Mouse (Mus musculus) G1E (cell line): ENCODE results near the gene Hist1h2ad. TPM values are rescaled to one million over a fixed set of nuclear protein-coding genes. Genes with fewer than 3 reads are reported as not detected.
"Not testable (repeated sequence)": the region's sequence is repeated elsewhere in the genome, so short reads cannot be mapped to it uniquely, and the experiment has no call there.

ENCODE experiments used
- ATAC-seq: 2 replicates; pipeline ENCODE4 v1.8.0; 2016; ENCODE audit warnings: mild to moderate bottlenecking; ENCODE audit not compliant: insufficient number of reproducible peaks, poor library complexity, low FRiP score, severe bottlenecking; ENCODE audit errors: extremely low read depth
- DNase-seq: peaks from one replicate; pipeline ENCODE4 v3.0.0; 2012; ENCODE audit warnings: low spot score
- H3K27me3 ChIP-seq: 2 replicates; pipeline ENCODE4 v1.6.1; 2012; ENCODE audit warnings: mild to moderate bottlenecking, low read length, inconsistent platforms; ENCODE audit not compliant: insufficient read depth
- H3K36me3 ChIP-seq: replicated peaks from 2 replicates; pipeline ENCODE3; 2012; ENCODE audit warnings: mild to moderate bottlenecking, inconsistent platforms
- H3K4me1 ChIP-seq: 2 replicates; pipeline ENCODE4 v1.6.1; 2012; ENCODE audit warnings: low read depth, low read length, inconsistent platforms, mixed read lengths; ENCODE audit not compliant: insufficient read depth
- H3K4me3 ChIP-seq: 2 replicates; pipeline ENCODE4 v1.5.1; 2012; ENCODE audit warnings: low read depth, mild to moderate bottlenecking, inconsistent platforms, low read length, moderate library complexity, mixed read lengths
- H3K9me3 ChIP-seq: replicated peaks from 2 replicates; pipeline ENCODE4 v1.6.1; 2012; ENCODE audit warnings: inconsistent platforms
- CTCF ChIP-seq: IDR thresholded peaks from 2 replicates; pipeline ENCODE4 v1.5.1; 2012; ENCODE audit warnings: low read depth, low read length, inconsistent platforms, mixed read lengths
- GATA1 ChIP-seq: IDR thresholded peaks from 2 replicates; pipeline ENCODE4 v1.6.1; 2012; ENCODE audit warnings: borderline replicate concordance, low read length, inconsistent platforms, mixed read lengths
- GATA2 ChIP-seq: IDR thresholded peaks from 2 replicates; pipeline ENCODE4 v1.6.1; 2012; ENCODE audit warnings: low read depth, low read length, inconsistent platforms, borderline replicate concordance
- POLR2AphosphoS5 ChIP-seq: IDR thresholded peaks from 2 replicates; pipeline ENCODE4 v1.6.1; 2012; ENCODE audit warnings: low read depth, low read length, inconsistent platforms; ENCODE audit not compliant: insufficient replicate concordance
- TAL1 ChIP-seq: conservative IDR thresholded peaks from 2 replicates; pipeline ENCODE4 v1.6.1; 2012; ENCODE audit warnings: low read depth, low read length, inconsistent platforms, mixed read lengths
- polyA plus RNA-seq: library from polyadenylated mRNA; stranded (reverse); fragments of >175 nt; gene quantifications from 2 replicates; pipeline ENCODE4 v1.2.3, GENCODE M21; 2012
- total RNA-seq, 2 experiments: library from RNA; stranded (forward) in 1 of 2; stranded (reverse) in 1 of 2; fragments of 200-1000 nt in 1 of 2; fragments of >200 nt in 1 of 2; fragmentation: Nextera tagmentation in 1 of 2; gene quantifications; 2 replicates each; pipeline ENCODE4 v1.2.3; 2014 to 2017

Gene Hist1h2ad
- total and polyA plus RNA-seq, 3 experiments, result 2.3 to 491 (median 7.3) TPM

DNA sequence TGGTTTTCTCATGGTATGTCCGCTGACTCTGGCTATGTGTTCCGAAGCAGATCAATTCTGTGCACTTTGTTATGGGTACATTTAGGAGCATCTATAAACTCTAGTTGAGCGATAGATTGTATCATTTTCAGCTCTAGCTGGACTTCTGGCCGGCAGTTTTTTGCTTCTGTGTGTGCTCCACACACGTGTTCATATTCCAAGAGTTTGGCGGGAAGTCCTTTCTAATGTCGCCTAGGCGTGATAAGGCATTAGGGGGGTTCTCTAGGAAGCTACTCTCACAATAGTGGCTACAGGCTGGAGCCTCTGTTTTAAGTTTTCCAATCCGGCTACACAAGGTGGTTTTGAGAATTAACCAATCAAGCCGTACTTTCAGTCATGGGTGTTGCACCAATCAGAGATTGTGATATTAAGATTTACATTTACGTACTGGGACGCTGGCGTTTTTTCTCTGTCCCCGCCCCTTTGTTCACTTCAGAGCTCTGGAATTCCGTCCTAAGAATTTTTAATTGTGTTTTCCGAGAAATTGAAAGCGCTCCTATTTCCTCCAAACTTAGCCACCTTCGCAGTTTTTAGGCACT is 18.3 kb upstream of the Hist1h2ad start:
- TF ChIP-seq GATA1 (no peak), CTCF (no peak), GATA2 (no peak), TAL1 (no peak), POLR2AphosphoS5 (peak; percentile 96; the same call in 1 of the 2 replicates)
- Histone ChIP-seq H3K36me3 (no peaks in the 10 kb centered on the region), H3K4me1 (peaks cover 31% of the 10 kb centered on the region), H3K9me3 (no peaks in the 10 kb centered on the region), H3K4me3 (peak overlapping the region; percentile 68), H3K27me3 (no peaks in the 10 kb centered on the region)
- ATAC-seq (peak; percentile 48), DNase-seq (no peak)

DNA sequence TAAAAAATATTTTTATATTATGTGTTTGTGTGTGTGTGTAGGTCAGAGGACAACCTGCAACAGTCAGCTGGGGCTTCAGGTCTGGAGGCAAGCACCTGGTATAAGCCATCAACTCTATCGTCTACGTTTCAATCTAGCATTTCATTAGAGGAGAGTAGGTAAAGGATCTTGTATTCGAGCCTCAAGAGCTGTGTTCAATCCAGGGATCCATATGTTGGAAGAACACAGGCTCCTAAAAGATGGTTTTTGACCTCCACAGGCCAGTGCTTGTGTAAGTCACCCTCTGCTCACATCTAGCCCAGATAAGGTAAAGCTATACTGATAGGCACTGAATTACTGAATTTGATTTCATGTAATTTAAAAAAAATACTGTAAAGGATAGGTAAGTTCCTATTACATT is 17.3 kb upstream of the Hist1h2ad start:
- no peaks in the 10 kb centered on the region for H3K9me3 ChIP-seq
- peak; percentile 63; the same call in 1 of the 2 replicates for TF ChIP-seq POLR2AphosphoS5
- no peak for TF ChIP-seq TAL1
- DNase-seq (no peak), ATAC-seq (no peak)
- peaks cover 28% of the 10 kb centered on the region for H3K4me1 ChIP-seq
- no peak overlapping the region; the same call in 1 of the 2 replicates for H3K4me3 ChIP-seq
- H3K36me3 ChIP-seq, result no peaks in the 10 kb centered on the region
- no peaks in the 10 kb centered on the region for H3K27me3 ChIP-seq

DNA sequence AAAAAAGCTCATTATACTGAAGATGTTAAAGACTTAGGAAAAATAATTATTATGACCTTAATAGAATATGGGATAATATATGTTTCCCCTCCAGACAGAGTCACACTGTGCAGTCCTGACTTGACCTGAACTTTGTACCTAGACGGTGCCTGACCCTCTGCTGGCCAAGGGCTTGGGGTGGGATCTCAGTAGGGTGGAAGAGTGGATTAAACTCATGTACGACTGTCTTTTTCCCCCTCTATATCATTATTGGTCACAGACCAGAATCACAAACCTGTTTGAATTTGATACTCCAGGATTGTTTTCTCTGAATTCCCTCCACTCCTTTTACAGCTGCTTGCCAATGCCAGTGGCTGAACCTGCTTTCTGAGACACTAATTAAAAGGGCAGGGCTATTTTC is 13.5 kb upstream of the Hist1h2ad start:
- not testable (repeated sequence) for H3K9me3 ChIP-seq, H3K27me3 ChIP-seq, ATAC-seq, H3K36me3 ChIP-seq, H3K4me3 ChIP-seq, DNase-seq
- peaks cover 25% of the 10 kb centered on the region for H3K4me1 ChIP-seq
- TF ChIP-seq POLR2AphosphoS5, result peak; percentile 97; the same call in 1 of the 2 replicates

GRCm38 (mm10) chr13:23561531-23561882 is 12.7 kb upstream of the Hist1h2ad start:
- not testable (repeated sequence) for DNase-seq, H3K9me3 ChIP-seq, H3K36me3 ChIP-seq, H3K27me3 ChIP-seq
- H3K4me1 ChIP-seq, result peaks cover 25% of the 10 kb centered on the region
- peak overlapping the region; percentile 66; the same call in 1 of the 2 replicates for H3K4me3 ChIP-seq
- ATAC-seq, result peak; percentile 24; the same call in 1 of the 2 replicates

GRCm38 (mm10) chr13:23561883-23562659 is 12.1 kb upstream of the Hist1h2ad start, which contains the start of gene Hist1h3e:
Hist1h3e (minus strand) TSS chr13:23562369.
- Histone ChIP-seq H3K4me3 (peak within 1 kb of the TSS; percentile 66), H3K4me1 (peaks cover 22% of the 10 kb centered on the region)
- H3K9me3 ChIP-seq, H3K27me3 ChIP-seq, H3K36me3 ChIP-seq: not testable (repeated sequence)
- ATAC-seq (peak; percentile 90), DNase-seq (peak; percentile 73)
- peak; percentile 98 for TF ChIP-seq POLR2AphosphoS5

GRCm38 (mm10) chr13:23562699-23563462 is 11.3 kb upstream of the Hist1h2ad start:
- ATAC-seq (peak; percentile 42), DNase-seq (peak; percentile 32)
- no peaks in the 10 kb centered on the region for H3K27me3 ChIP-seq
- H3K36me3 ChIP-seq, result no peaks in the 10 kb centered on the region
- peaks cover 21% of the 10 kb centered on the region for H3K4me1 ChIP-seq
- no peaks in the 10 kb centered on the region for H3K9me3 ChIP-seq
- TF ChIP-seq POLR2AphosphoS5, result no peak
- TF ChIP-seq TAL1, result peak; percentile 50; the same call in 1 of the 2 replicates
- peak overlapping the region; percentile 50; the same call in 1 of the 2 replicates for H3K4me3 ChIP-seq

DNA sequence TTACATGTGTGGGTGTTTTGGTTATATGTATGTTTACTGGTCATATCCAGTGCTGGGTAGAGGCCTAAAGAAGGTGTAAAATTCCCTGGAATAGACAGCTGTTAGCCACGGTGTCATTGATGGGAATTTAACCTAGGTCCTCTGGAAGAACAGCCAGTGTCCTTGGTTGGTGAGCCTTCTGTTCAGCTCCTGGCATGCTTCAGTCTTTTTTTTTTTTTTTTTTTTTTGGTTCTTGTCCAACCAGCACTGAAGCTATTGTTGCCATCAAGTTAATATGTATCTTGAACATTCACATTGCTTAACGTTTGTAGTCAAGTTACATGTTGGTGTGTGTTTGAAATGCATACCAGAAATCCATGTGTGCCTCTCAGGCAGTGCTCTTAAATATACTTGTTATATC is 9.7 kb upstream of the Hist1h2ad start:
- no peaks in the 10 kb centered on the region for H3K27me3 ChIP-seq
- no peaks in the 10 kb centered on the region for H3K9me3 ChIP-seq
- DNase-seq, result no peak
- no peaks in the 10 kb centered on the region for H3K36me3 ChIP-seq
- no peak for ATAC-seq
- H3K4me3 ChIP-seq, result no peak overlapping the region
- H3K4me1 ChIP-seq, result peaks cover 23% of the 10 kb centered on the region
- TF ChIP-seq GATA1, result no peak
- no peak for TF ChIP-seq TAL1
- TF ChIP-seq POLR2AphosphoS5, result no peak
- TF ChIP-seq CTCF, result no peak
- no peak for TF ChIP-seq GATA2
